Mouse (Mus musculus): Measurements from ENCODE around the gene Phlda3. TPM values are rescaled to one million over a fixed set of nuclear protein-coding genes. Genes with fewer than 3 reads are reported as not detected.

Phlda3 gene
- total RNA-seq, 2 experiments from 2014 or later = 25.4 to 39.5 TPM

- intact Hi-C loops (cut with DNase I; ENCODE audit: low total_unique reads) = loop anchor here (2.0 kb wide), 1 partner anchor 26 kb away; no protein-coding TSS in a partner anchor
- DNase-seq = peak; percentile 69
Observed at GRCm38 (mm10) chr1:135755287-135755686, 10.6 kb upstream of the Phlda3 start.

- no peak for DNase-seq
- intact Hi-C loops (cut with DNase I; ENCODE audit: low total_unique reads) = loop anchor here (2.0 kb wide), 1 partner anchor 25 kb away; no protein-coding TSS in a partner anchor
Observed at GRCm38 (mm10) chr1:135755913-135756312, 10.0 kb upstream of the Phlda3 start.

- intact Hi-C loops (cut with DNase I; ENCODE audit: low total_unique reads) = no loop called here
- DNase-seq = no peak
Observed at GRCm38 (mm10) chr1:135757287-135757686, 8.6 kb upstream of the Phlda3 start.

GRCm38 (mm10) chr1:135759685-135760084 lies 6.2 kb upstream of the Phlda3 start:
- intact Hi-C loops (cut with DNase I; ENCODE audit: low total_unique reads) = no loop called here
- DNase-seq = no peak

- intact Hi-C loops (cut with DNase I; ENCODE audit: low total_unique reads) = no loop called here
- no peak for DNase-seq
Observed at GRCm38 (mm10) chr1:135760216-135760615, 5.7 kb upstream of the Phlda3 start.

- intact Hi-C loops (cut with DNase I; ENCODE audit: low total_unique reads) = no loop called here
- DNase-seq = no peak
Observed at GRCm38 (mm10) chr1:135761728-135762127, 4.2 kb upstream of the Phlda3 start.

GRCm38 (mm10) chr1:135763503-135764205 lies 2.3 kb upstream of the Phlda3 start:
- no peak for DNase-seq
- intact Hi-C loops (cut with DNase I; ENCODE audit: low total_unique reads) = no loop called here

GRCm38 (mm10) chr1:135764206-135764528 lies 1.8 kb upstream of the Phlda3 start:
- no peak for DNase-seq
- intact Hi-C loops (cut with DNase I; ENCODE audit: low total_unique reads) = no loop called here

- intact Hi-C loops (cut with DNase I; ENCODE audit: low total_unique reads) = no loop called here
- DNase-seq = no peak
Observed at GRCm38 (mm10) chr1:135766592-135767306, 830 bp downstream of the Phlda3 start.

GRCm38 (mm10) chr1:135767324-135767890 lies 1.5 kb downstream of the Phlda3 start:
- intact Hi-C loops (cut with DNase I; ENCODE audit: low total_unique reads) = no loop called here

GRCm38 (mm10) chr1:135768400-135768799 lies 2.5 kb downstream of the Phlda3 start:
- no peak for DNase-seq
- intact Hi-C loops (cut with DNase I; ENCODE audit: low total_unique reads) = no loop called here

More at GRCm38 (mm10) chr1:135767324-135767890, 1.5 kb downstream of the Phlda3 start:
- DNase-seq = no peak

GRCm38 (mm10) chr1:135770237-135770636 lies 4.3 kb downstream of the Phlda3 start:
- intact Hi-C loops (cut with DNase I; ENCODE audit: low total_unique reads) = no loop called here
- no peak for DNase-seq

GRCm38 (mm10) chr1:135770896-135771572 lies 5.1 kb downstream of the Phlda3 start:
- intact Hi-C loops (cut with DNase I; ENCODE audit: low total_unique reads) = no loop called here

GRCm38 (mm10) chr1:135771573-135771970 lies 5.7 kb downstream of the Phlda3 start:
- intact Hi-C loops (cut with DNase I; ENCODE audit: low total_unique reads) = no loop called here
- no peak for DNase-seq

More at GRCm38 (mm10) chr1:135770896-135771572, 5.1 kb downstream of the Phlda3 start:
- peak; percentile 76 for DNase-seq

- DNase-seq = peak; percentile 36
- intact Hi-C loops (cut with DNase I; ENCODE audit: low total_unique reads) = no loop called here
Observed at GRCm38 (mm10) chr1:135776596-135776995, 10.7 kb downstream of the Phlda3 start.

GRCm38 (mm10) chr1:135777046-135777445 lies 11.1 kb downstream of the Phlda3 start:
- no peak for DNase-seq
- intact Hi-C loops (cut with DNase I; ENCODE audit: low total_unique reads) = no loop called here

GRCm38 (mm10) chr1:135778780-135779535 lies 13.0 kb downstream of the Phlda3 start, which contains the start of gene Tnni1:
TSS of gene Tnni1 (plus strand) at chr1:135779434.
- DNase-seq = peak; percentile 74
- intact Hi-C loops (cut with DNase I; ENCODE audit: low total_unique reads) = no loop called here

- intact Hi-C loops (cut with DNase I; ENCODE audit: low total_unique reads) = loop anchor here (2.0 kb wide), 2 partner anchors 26 to 62 kb away; no protein-coding TSS in a partner anchor
Observed at GRCm38 (mm10) chr1:135780649-135781048, 14.7 kb downstream of the Phlda3 start.

GRCm38 (mm10) chr1:135781220-135781619 lies 15.3 kb downstream of the Phlda3 start:
- peak; percentile 83 for DNase-seq
- intact Hi-C loops (cut with DNase I; ENCODE audit: low total_unique reads) = loop anchor here (2.0 kb wide), 2 partner anchors 26 to 62 kb away; no protein-coding TSS in a partner anchor

More at GRCm38 (mm10) chr1:135780649-135781048, 14.7 kb downstream of the Phlda3 start:
- DNase-seq = no peak

All from gastrocnemius, postnatal 14 days (tissue).